Mouse (Mus musculus): Measurements from ENCODE around the gene Ebf1.

GRCm38 (mm10) chr11:44902165-44902564 is 285.0 kb downstream of the Ebf1 start:
- TF ChIP-seq CTCF (IDR thresholded peaks at IDR 0.05; ENCODE audit: control insufficient read depth, insufficient read depth, insufficient replicate concordance, low read depth, low read length) (no peak), POLR2A (IDR thresholded peaks at IDR 0.05; ENCODE audit: control insufficient read depth, low read depth, low read length) (no peak)
